Comparison of ENCODE assay signal across 23 mouse cellular contexts in genomic region chr12:39526535-39527215, GRCm38 (mm10).
DNase-seq lines count a peak whose midpoint lies in the region; ATAC-seq lines count a peak whose summit lies in the region.
"Had no signal": no experiment of that assay in that cellular context is flagged by ENCODE, and none has a peak within 500 bp of the region (broad histone marks: within the 10 kb centered on the region; RNA-seq: fewer than 3 reads in every experiment).

No protein-coding gene starts in this region.

- no peak overlapping the region for H3K9ac ChIP-seq in forebrain, embryonic 12.5 days
- H3K9ac ChIP-seq in forebrain, embryonic 13.5 days, result no peak overlapping the region
- no peak overlapping the region for H3K9ac ChIP-seq in midbrain, embryonic 11.5 days (ENCODE audit: low read length)
- H3K9ac ChIP-seq in midbrain, embryonic 15.5 days, result no peak overlapping the region
- H3K9ac ChIP-seq in hindbrain, embryonic 16.5 days (ENCODE audit: low read depth, low read length), result no peak overlapping the region
- H3K9ac ChIP-seq: embryonic facial prominence, embryonic 15.5 days; hindbrain, embryonic 14.5 days had no signal

- 28% methylated on average over 6 of the region's 6 CpGs for whole genome bisulfite sequencing in forebrain, embryonic 12.5 days
- WGBS in forebrain, embryonic 10.5 days, result 70% methylated on average over 6 of the region's 6 CpGs
- 23% methylated on average over 6 of the region's 6 CpGs for WGBS in forebrain, embryonic 13.5 days
- WGBS in midbrain, embryonic 11.5 days, result 48% methylated on average over 6 of the region's 6 CpGs
- WGBS in midbrain, embryonic 15.5 days, result 30% methylated on average over 6 of the region's 6 CpGs
- WGBS in hindbrain, embryonic 16.5 days, result 61% methylated on average over 6 of the region's 6 CpGs

- no peaks in the 10 kb centered on the region for H3K9me3 ChIP-seq in forebrain, embryonic 12.5 days
- H3K9me3 ChIP-seq in forebrain, embryonic 10.5 days, result no peaks in the 10 kb centered on the region
- no peaks in the 10 kb centered on the region for H3K9me3 ChIP-seq in forebrain, embryonic 13.5 days (replicated peaks)
- H3K9me3 ChIP-seq in midbrain, embryonic 11.5 days (ENCODE audit: control insufficient read depth, low read length), result no peaks in the 10 kb centered on the region
- no peaks in the 10 kb centered on the region for H3K9me3 ChIP-seq in midbrain, embryonic 15.5 days
- H3K9me3 ChIP-seq in hindbrain, embryonic 16.5 days (ENCODE audit: control insufficient read depth, low read length), result no peaks in the 10 kb centered on the region
- H3K9me3 ChIP-seq: embryonic facial prominence, embryonic 15.5 days; hindbrain, embryonic 10.5 days had no signal

- H3K36me3 ChIP-seq in forebrain, embryonic 12.5 days (replicated peaks), result no peaks in the 10 kb centered on the region
- no peaks in the 10 kb centered on the region for H3K36me3 ChIP-seq in forebrain, embryonic 10.5 days (replicated peaks)
- H3K36me3 ChIP-seq in forebrain, embryonic 13.5 days (ENCODE audit: poor library complexity, severe bottlenecking), result no peaks in the 10 kb centered on the region
- no peaks in the 10 kb centered on the region for H3K36me3 ChIP-seq in midbrain, embryonic 11.5 days (ENCODE audit: control insufficient read depth, insufficient read depth, low read length)
- no peaks in the 10 kb centered on the region for H3K36me3 ChIP-seq in midbrain, embryonic 15.5 days (replicated peaks)
- no peaks in the 10 kb centered on the region for H3K36me3 ChIP-seq in hindbrain, embryonic 16.5 days (ENCODE audit: control insufficient read depth, insufficient read depth, low read length)
- H3K36me3 ChIP-seq: embryonic facial prominence, embryonic 15.5 days; hindbrain, embryonic 10.5 days had no signal

- peak overlapping the region; percentile 25; the same call in 1 of the 2 replicates for H3K27ac ChIP-seq in forebrain, embryonic 12.5 days
- no peak overlapping the region for H3K27ac ChIP-seq in forebrain, embryonic 10.5 days
- H3K27ac ChIP-seq in forebrain, embryonic 13.5 days, result no peak overlapping the region
- peak overlapping the region; percentile 37 for H3K27ac ChIP-seq in midbrain, embryonic 11.5 days (ENCODE audit: low read depth, low read length)
- no peak overlapping the region for H3K27ac ChIP-seq in midbrain, embryonic 15.5 days
- no peak overlapping the region for H3K27ac ChIP-seq in hindbrain, embryonic 16.5 days (ENCODE audit: low read depth, low read length)
- H3K27ac ChIP-seq: embryonic facial prominence, embryonic 15.5 days; hindbrain, embryonic 10.5 days; hindbrain, embryonic 14.5 days had no signal

- no peak for DNase-seq in forebrain, embryonic 10.5 days (ENCODE audit: extremely low spot score, low spot score)
- peak; percentile 88 for DNase-seq in midbrain, embryonic 11.5 days (ENCODE audit: low spot score, missing footprints)
- no peak for DNase-seq in urinary bladder, adult 2 months (ENCODE audit: low spot score)
- DNase-seq: adrenal gland, adult 2 months; adrenal gland, postnatal 25 days; cerebellum, adult 8-10 months; cerebellum, postnatal 14 days; embryo, embryonic 11 days; gastrocnemius, postnatal 36 days; heart, adult 11 months had no signal

- no peaks in the 10 kb centered on the region for H3K4me1 ChIP-seq in forebrain, embryonic 12.5 days
- H3K4me1 ChIP-seq in forebrain, embryonic 10.5 days, result peaks cover 4% of the 10 kb centered on the region; the same call in 1 of the 2 replicates
- H3K4me1 ChIP-seq in forebrain, embryonic 13.5 days, result peaks cover 5% of the 10 kb centered on the region
- H3K4me1 ChIP-seq in midbrain, embryonic 11.5 days (ENCODE audit: control insufficient read depth, insufficient read depth, low read length), result no peaks in the 10 kb centered on the region; the same call in 1 of the 2 replicates
- no peaks in the 10 kb centered on the region for H3K4me1 ChIP-seq in midbrain, embryonic 15.5 days
- no peaks in the 10 kb centered on the region for H3K4me1 ChIP-seq in hindbrain, embryonic 16.5 days (ENCODE audit: control insufficient read depth, insufficient read depth, low read depth, low read length)
- H3K4me1 ChIP-seq: embryonic facial prominence, embryonic 15.5 days; hindbrain, embryonic 10.5 days had no signal

- no peak overlapping the region for H3K4me3 ChIP-seq in forebrain, embryonic 12.5 days (replicated peaks)
- H3K4me3 ChIP-seq in forebrain, embryonic 10.5 days, result no peak overlapping the region
- no peak overlapping the region for H3K4me3 ChIP-seq in forebrain, embryonic 13.5 days
- no peak overlapping the region for H3K4me3 ChIP-seq in midbrain, embryonic 11.5 days (ENCODE audit: low read depth, low read length)
- no peak overlapping the region for H3K4me3 ChIP-seq in midbrain, embryonic 15.5 days
- no peak overlapping the region for H3K4me3 ChIP-seq in hindbrain, embryonic 16.5 days (ENCODE audit: low read length)
- H3K4me3 ChIP-seq: embryonic facial prominence, embryonic 15.5 days; erythroblast, embryonic 14.5 days; hindbrain, embryonic 10.5 days had no signal

- H3K27me3 ChIP-seq in forebrain, embryonic 12.5 days, result no peaks in the 10 kb centered on the region
- H3K27me3 ChIP-seq in forebrain, embryonic 10.5 days (ENCODE audit: poor library complexity, severe bottlenecking), result no peaks in the 10 kb centered on the region
- no peaks in the 10 kb centered on the region for H3K27me3 ChIP-seq in forebrain, embryonic 13.5 days
- H3K27me3 ChIP-seq in midbrain, embryonic 11.5 days (ENCODE audit: control insufficient read depth, insufficient read depth, low read length), result no peaks in the 10 kb centered on the region
- no peaks in the 10 kb centered on the region for H3K27me3 ChIP-seq in midbrain, embryonic 15.5 days (replicated peaks)
- H3K27me3 ChIP-seq in hindbrain, embryonic 16.5 days (replicated peaks; ENCODE audit: control insufficient read depth, insufficient read depth, low read length), result no peaks in the 10 kb centered on the region
- H3K27me3 ChIP-seq: embryonic facial prominence, embryonic 15.5 days had no signal

- no peak overlapping the region for H3K4me2 ChIP-seq in forebrain, embryonic 12.5 days
- no peak overlapping the region for H3K4me2 ChIP-seq in forebrain, embryonic 13.5 days
- H3K4me2 ChIP-seq in midbrain, embryonic 11.5 days, result 0 out of 2 replicates have a peak overlapping the region, but pooled peaks have one; percentile 7
- no peak overlapping the region for H3K4me2 ChIP-seq in midbrain, embryonic 15.5 days
- H3K4me2 ChIP-seq in hindbrain, embryonic 16.5 days (ENCODE audit: low read length), result no peak overlapping the region
- H3K4me2 ChIP-seq: embryonic facial prominence, embryonic 15.5 days; heart, embryonic 11.5 days; hindbrain, embryonic 14.5 days had no signal

- peak; percentile 78 for ATAC-seq in forebrain, embryonic 12.5 days (ENCODE audit: low FRiP score)
- peak; percentile 74; the same call in 1 of the 2 replicates for ATAC-seq in forebrain, embryonic 13.5 days
- peak; percentile 92 for ATAC-seq in midbrain, embryonic 11.5 days (ENCODE audit: low FRiP score)
- ATAC-seq in midbrain, embryonic 15.5 days (replicated peaks), result peak; percentile 86
- no peak for ATAC-seq in frontal cortex, adult (ENCODE audit: low TSS enrichment)
- no peak for ATAC-seq in hindbrain, embryonic 16.5 days
- ATAC-seq: inflammation-experienced regulatory T-cells, adult 6 months; intestine, postnatal 0 days; Patski had no signal

Comparison
In these comparisons a context has a peak if more than half of its experiments do, and no peak if none do; other contexts are left out.
1. H3K27ac ChIP-seq: peak in forebrain, embryonic 12.5 days (single experiment) and midbrain, embryonic 11.5 days (single experiment); none in forebrain, embryonic 10.5 days (single experiment), forebrain, embryonic 13.5 days (single experiment), midbrain, embryonic 15.5 days (single experiment) and hindbrain, embryonic 16.5 days (single experiment).
2. ATAC-seq: peak in forebrain, embryonic 12.5 days (single experiment), forebrain, embryonic 13.5 days (single experiment), midbrain, embryonic 11.5 days (single experiment) and midbrain, embryonic 15.5 days (single experiment); none in frontal cortex, adult (single experiment) and hindbrain, embryonic 16.5 days (single experiment).